In genomic region chr12:17448781-17449180, GRCm38 (mm10) we compare ENCODE assay signal across 25 mouse cellular contexts.
A peak's percentile ranks its signal among the peaks of the same experiment; 100 is the strongest.
DNase-seq lines count a peak whose midpoint lies in the region; ATAC-seq and TF ChIP-seq lines count a peak whose summit lies in the region.
"Had no signal": no experiment of that assay in that cellular context is flagged by ENCODE, and none has a peak within 500 bp of the region (broad histone marks: within the 10 kb centered on the region; RNA-seq: fewer than 3 reads in every experiment).

No protein-coding gene starts in this region.

- no peak for TF ChIP-seq POLR2A in liver, adult 2 months (IDR thresholded peaks at IDR 0.05; ENCODE audit: extremely low read depth, insufficient read depth, low read length)

- DNase-seq in gastrocnemius, adult 2 months, result peak; percentile 33
- DNase-seq in gastrocnemius, postnatal 36 days, result no peak
- peak; percentile 92 for DNase-seq in liver, adult 2 months (ENCODE audit: extremely low read depth, low read depth, low spot score)
- DNase-seq in liver, result no peak
- peak; percentile 66 for DNase-seq in yolk sac, embryonic 10.5 days (ENCODE audit: low spot score)
- no peak for DNase-seq in layer of hippocampus, adult 18-20 months (ENCODE audit: low spot score in 2 of 2)
- DNase-seq: adrenal gland, adult 2 months; adrenal gland, postnatal 14 days; B cell, adult 2 months; cerebellum, adult 11 months; cerebellum, adult 2 months; cerebellum, adult 9-11 months; cerebellum, postnatal 25 days; forebrain, postnatal 0 days; gastrocnemius, postnatal 14 days; heart, adult 11 months had no signal

- no peaks in the 10 kb centered on the region for H3K79me2 ChIP-seq in liver, adult 2 months (ENCODE audit: control insufficient read depth, insufficient read depth, low read length)

- intact Hi-C loops in gastrocnemius, adult 2 months (cut with DNase I), result no loop called here
- intact Hi-C loops in gastrocnemius, postnatal 36 days (cut with DNase I), result loop anchor here (5.0 kb wide), 1 partner anchor 94 kb away; the partner anchor contains the start of gene Odc1

- no peak overlapping the region for H3K4me2 ChIP-seq in intestine, postnatal 0 days (replicated peaks; ENCODE audit: low read depth)
- H3K4me2 ChIP-seq: embryonic facial prominence, embryonic 12.5 days; embryonic facial prominence, embryonic 15.5 days; heart, embryonic 11.5 days; hindbrain, embryonic 12.5 days; hindbrain, embryonic 15.5 days had no signal

- no peak for TF ChIP-seq CTCF in gastrocnemius, adult 2 months (IDR thresholded peaks at IDR 0.05)
- TF ChIP-seq CTCF in liver, adult 2 months (IDR thresholded peaks at IDR 0.05; ENCODE audit: low read depth, low read length), result no peak
- TF ChIP-seq CTCF in intestine, postnatal 0 days (IDR thresholded peaks at IDR 0.05; ENCODE audit: low read depth), result no peak

- peak overlapping the region; percentile 9; the same call in 1 of the 2 replicates for H3K27ac ChIP-seq in gastrocnemius, adult 2 months
- peak overlapping the region; percentile 80 for H3K27ac ChIP-seq in liver, adult 2 months (replicated peaks; ENCODE audit: insufficient read depth, low read depth, low read length)
- H3K27ac ChIP-seq in intestine, postnatal 0 days (ENCODE audit: low read depth, low read length), result peak overlapping the region; percentile 50; the same call in 1 of the 2 replicates
- H3K27ac ChIP-seq: embryonic facial prominence, embryonic 12.5 days; embryonic facial prominence, embryonic 15.5 days; hindbrain, embryonic 12.5 days; hindbrain, embryonic 15.5 days had no signal

- 25% methylated on average over 3 of the region's 3 CpGs for WGBS in liver, adult 2 months
- 53% methylated on average over 3 of the region's 3 CpGs for WGBS in intestine, postnatal 0 days

- no peak overlapping the region for H3K9ac ChIP-seq in liver, adult 2 months (ENCODE audit: low read depth, low read length)
- no peak overlapping the region for H3K9ac ChIP-seq in intestine, postnatal 0 days (ENCODE audit: low read depth, low read length)
- H3K9ac ChIP-seq: embryonic facial prominence, embryonic 12.5 days; embryonic facial prominence, embryonic 15.5 days; forebrain, postnatal 0 days; hindbrain, embryonic 12.5 days; hindbrain, embryonic 15.5 days had no signal

- no peaks in the 10 kb centered on the region for H3K36me3 ChIP-seq in liver, adult 2 months (ENCODE audit: control insufficient read depth, insufficient read depth, low read length)
- H3K36me3 ChIP-seq in intestine, postnatal 0 days (ENCODE audit: control insufficient read depth, insufficient read depth), result no peaks in the 10 kb centered on the region
- H3K36me3 ChIP-seq: embryonic facial prominence, embryonic 12.5 days; embryonic facial prominence, embryonic 15.5 days; G1E; hindbrain, embryonic 12.5 days; hindbrain, embryonic 15.5 days had no signal

- ATAC-seq in intestine, postnatal 0 days, result no peak
- ATAC-seq: forebrain, embryonic 14.5 days; forebrain, postnatal 0 days had no signal

- no peaks in the 10 kb centered on the region for H3K27me3 ChIP-seq in liver, adult 2 months (ENCODE audit: control insufficient read depth, insufficient read depth, low read length)
- H3K27me3 ChIP-seq in intestine, postnatal 0 days (replicated peaks; ENCODE audit: control insufficient read depth, insufficient read depth, low read length), result no peaks in the 10 kb centered on the region
- H3K27me3 ChIP-seq: CH12.LX; embryonic facial prominence, embryonic 12.5 days; embryonic facial prominence, embryonic 15.5 days; hindbrain, embryonic 12.5 days; hindbrain, embryonic 15.5 days had no signal

- peaks cover 25% of the 10 kb centered on the region for H3K4me1 ChIP-seq in liver, adult 2 months (ENCODE audit: control insufficient read depth, insufficient read depth, low read length)
- peaks cover 3% of the 10 kb centered on the region; the same call in 1 of the 2 replicates for H3K4me1 ChIP-seq in intestine, postnatal 0 days (replicated peaks; ENCODE audit: control insufficient read depth, insufficient read depth, low read length)
- H3K4me1 ChIP-seq: embryonic facial prominence, embryonic 15.5 days; hindbrain, embryonic 15.5 days had no signal

- H3K4me3 ChIP-seq in gastrocnemius, adult 2 months, result no peak overlapping the region
- no peak overlapping the region for H3K4me3 ChIP-seq in liver, adult 2 months (ENCODE audit: insufficient read depth, low read depth, low read length)
- H3K4me3 ChIP-seq in intestine, postnatal 0 days (ENCODE audit: low read depth, low read length), result no peak overlapping the region
- H3K4me3 ChIP-seq: embryonic facial prominence, embryonic 12.5 days; embryonic facial prominence, embryonic 15.5 days; hindbrain, embryonic 12.5 days; hindbrain, embryonic 15.5 days had no signal

- H3K9me3 ChIP-seq in intestine, postnatal 0 days (ENCODE audit: control insufficient read depth), result no peaks in the 10 kb centered on the region
- H3K9me3 ChIP-seq: embryonic facial prominence, embryonic 12.5 days; embryonic facial prominence, embryonic 15.5 days; G1E; hindbrain, embryonic 12.5 days; hindbrain, embryonic 15.5 days had no signal

Comparison
In these comparisons a context has a peak if more than half of its experiments do, and no peak if none do; other contexts are left out.
1. DNase-seq: peak in gastrocnemius, adult 2 months (single experiment), liver, adult 2 months (single experiment) and yolk sac, embryonic 10.5 days (single experiment); none in gastrocnemius, postnatal 36 days (0 of 2), liver (single experiment) and layer of hippocampus, adult 18-20 months (0 of 2).
2. H3K27ac ChIP-seq: peak in every context shown above with its lines; median percentile 80 in liver, adult 2 months; 50 in intestine, postnatal 0 days; 9 in gastrocnemius, adult 2 months.